Comparison of ENCODE assay signal across 18 mouse cellular contexts in the genomic region with DNA sequence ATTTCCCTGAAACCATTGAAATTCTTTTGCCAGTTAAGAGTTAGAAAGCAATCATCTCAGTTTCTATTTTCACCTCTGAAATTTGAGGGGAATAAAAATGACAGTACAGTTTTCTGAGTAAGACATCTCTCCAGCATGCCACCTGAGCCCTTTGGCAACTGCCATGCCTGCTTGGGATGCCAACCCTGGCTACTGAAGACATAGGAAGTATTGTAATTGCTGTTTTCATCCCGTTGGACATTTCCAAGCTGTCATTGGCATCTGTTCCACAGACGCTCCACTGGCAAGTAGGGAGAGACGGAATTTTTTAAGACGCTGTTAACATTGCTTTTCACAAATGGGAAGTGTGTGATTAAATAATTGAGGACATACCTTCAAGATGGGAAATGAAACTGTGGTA.
DNase-seq lines count a peak whose midpoint lies in the region; ATAC-seq lines count a peak whose summit lies in the region.
"Had no signal": no experiment of that assay in that cellular context is flagged by ENCODE, and none has a peak within 500 bp of the region (broad histone marks: within the 10 kb centered on the region; RNA-seq: fewer than 3 reads in every experiment).

No protein-coding gene starts in this region.

- no peak overlapping the region for H3K4me3 ChIP-seq in forebrain, embryonic 13.5 days
- no peak overlapping the region for H3K4me3 ChIP-seq in forebrain, embryonic 11.5 days (ENCODE audit: low read depth, low read length)
- no peak overlapping the region for H3K4me3 ChIP-seq in limb, embryonic 10.5 days
- H3K4me3 ChIP-seq: gastrocnemius, adult 2 months had no signal

- WGBS in forebrain, embryonic 13.5 days: 81% methylated on average over 4 of the region's 4 CpGs
- WGBS in forebrain, embryonic 11.5 days: 92% methylated on average over 4 of the region's 4 CpGs
- WGBS in limb, embryonic 10.5 days: 85% methylated on average over 4 of the region's 4 CpGs

- ATAC-seq in forebrain, embryonic 13.5 days: peak; percentile 82
- no peak for ATAC-seq in forebrain, embryonic 11.5 days (replicated peaks; ENCODE audit: low FRiP score)
- ATAC-seq: liver, postnatal 0 days; midbrain, embryonic 16.5 days had no signal

- no peaks in the 10 kb centered on the region for H3K27me3 ChIP-seq in forebrain, embryonic 13.5 days
- H3K27me3 ChIP-seq in forebrain, embryonic 11.5 days (ENCODE audit: control insufficient read depth, insufficient read depth, low read length): no peaks in the 10 kb centered on the region
- peaks cover 4% of the 10 kb centered on the region; the same call in 1 of the 2 replicates for H3K27me3 ChIP-seq in limb, embryonic 10.5 days (ENCODE audit: low read depth, poor library complexity, severe bottlenecking)
- H3K27me3 ChIP-seq: CH12.LX had no signal

- H3K36me3 ChIP-seq in forebrain, embryonic 13.5 days (ENCODE audit: poor library complexity, severe bottlenecking): no peaks in the 10 kb centered on the region
- no peaks in the 10 kb centered on the region for H3K36me3 ChIP-seq in forebrain, embryonic 11.5 days (ENCODE audit: control insufficient read depth, insufficient read depth, low read length)
- H3K36me3 ChIP-seq in limb, embryonic 10.5 days: no peaks in the 10 kb centered on the region

- DNase-seq in forebrain, embryonic 11.5 days (ENCODE audit: low spot score): no peak
- peak; percentile 20 to 22 for DNase-seq in layer of hippocampus, adult 18-20 months (ENCODE audit: low spot score in 2 of 2)
- DNase-seq in layer of hippocampus, postnatal 10 days (ENCODE audit: low spot score in 2 of 2): no peak
- DNase-seq in right cerebral cortex, postnatal 10 days (ENCODE audit: low spot score in 2 of 2): peak; percentile 26 to 34
- no peak for DNase-seq in right cerebral cortex, postnatal 25 days
- DNase-seq in limb, embryonic 10.5 days (ENCODE audit: low spot score): no peak
- DNase-seq: adrenal gland, postnatal 36 days; gastrocnemius, adult 2 months; heart, postnatal 10 days; kidney, adult 18-20 months; liver, postnatal 0 days; lung, postnatal 10 days had no signal

- H3K4me2 ChIP-seq in forebrain, embryonic 13.5 days: no peak overlapping the region
- H3K4me2 ChIP-seq in forebrain, embryonic 11.5 days (ENCODE audit: low read depth, low read length, severe bottlenecking): no peak overlapping the region
- H3K4me2 ChIP-seq: heart, embryonic 11.5 days had no signal

- H3K9me3 ChIP-seq in forebrain, embryonic 13.5 days (replicated peaks): no peaks in the 10 kb centered on the region
- no peaks in the 10 kb centered on the region for H3K9me3 ChIP-seq in forebrain, embryonic 11.5 days (ENCODE audit: control insufficient read depth, low read length)
- no peaks in the 10 kb centered on the region for H3K9me3 ChIP-seq in limb, embryonic 10.5 days (replicated peaks)

- no peak overlapping the region for H3K27ac ChIP-seq in forebrain, embryonic 13.5 days
- H3K27ac ChIP-seq in forebrain, embryonic 11.5 days (ENCODE audit: low read depth, low read length): no peak overlapping the region
- no peak overlapping the region for H3K27ac ChIP-seq in limb, embryonic 10.5 days
- H3K27ac ChIP-seq: gastrocnemius, adult 2 months; kidney, postnatal 0 days; stomach, postnatal 0 days had no signal

- no peak overlapping the region for H3K9ac ChIP-seq in forebrain, embryonic 13.5 days
- H3K9ac ChIP-seq in forebrain, embryonic 11.5 days (ENCODE audit: low read length): no peak overlapping the region
- H3K9ac ChIP-seq: liver, postnatal 0 days had no signal

- no peaks in the 10 kb centered on the region for H3K4me1 ChIP-seq in forebrain, embryonic 13.5 days
- H3K4me1 ChIP-seq in forebrain, embryonic 11.5 days (replicated peaks; ENCODE audit: control insufficient read depth, insufficient read depth, low read length): no peaks in the 10 kb centered on the region
- peaks cover 11% of the 10 kb centered on the region for H3K4me1 ChIP-seq in limb, embryonic 10.5 days

Comparison
In these comparisons a context has a peak if more than half of its experiments do, and no peak if none do; other contexts are left out.
1. DNase-seq: peak in layer of hippocampus, adult 18-20 months (2 of 2) and right cerebral cortex, postnatal 10 days (2 of 2); none in forebrain, embryonic 11.5 days (single experiment), layer of hippocampus, postnatal 10 days (0 of 2), right cerebral cortex, postnatal 25 days (single experiment) and limb, embryonic 10.5 days (single experiment).